Mouse (Mus musculus): ENCODE measurements at regions not wholly inside any gene's neighbourhood (a gene's known extent, or its start where the extent isn't known, plus 50 kb on each side); places are given as distances from the start of the nearest gene placed in this dataset.

DNA sequence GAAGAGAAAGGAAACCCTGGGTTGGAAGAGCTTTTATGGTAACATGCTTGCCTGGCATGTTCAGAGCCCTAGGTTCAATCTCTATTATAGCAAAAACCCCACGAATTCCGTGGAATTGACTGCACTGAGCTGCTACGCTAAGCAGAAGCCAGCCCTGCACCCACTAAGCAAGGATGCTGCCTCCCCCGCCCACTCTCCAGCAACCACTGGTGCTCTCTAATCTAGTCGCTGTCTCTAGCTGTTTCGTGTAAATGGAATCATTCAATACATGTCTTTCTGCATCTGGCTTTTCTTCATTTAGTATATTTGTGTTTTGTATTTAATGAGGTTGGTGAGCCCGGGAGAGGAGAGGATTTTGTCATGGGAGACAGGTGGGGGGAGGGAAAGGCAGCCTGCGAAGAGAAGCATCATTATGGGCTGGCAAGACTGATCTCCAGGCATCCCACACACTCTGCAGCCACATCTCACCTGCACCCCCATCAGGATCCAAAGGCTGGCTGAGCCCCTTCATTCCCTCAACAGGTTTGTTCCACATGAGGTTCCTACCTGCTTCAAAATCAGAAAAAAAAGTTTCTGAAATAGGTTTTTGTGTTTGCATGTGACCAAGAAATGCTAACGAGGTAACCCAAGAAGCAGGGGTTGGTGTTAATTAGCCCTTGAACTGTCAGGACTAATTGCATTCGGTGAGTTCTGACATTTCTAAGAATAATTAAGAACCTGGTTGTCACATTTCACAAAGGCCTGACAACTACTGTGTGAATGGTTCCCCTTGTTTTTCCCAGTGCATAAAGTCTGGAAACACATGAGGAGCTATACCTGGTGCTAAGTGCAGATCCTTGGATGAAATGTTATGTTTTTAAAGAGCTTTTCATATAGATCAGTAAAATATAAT, 68.6 kb upstream of the Ubl3 start:
- DNase-seq (ENCODE audit: extremely low spot score, low read depth, low spot score): no peak

DNA sequence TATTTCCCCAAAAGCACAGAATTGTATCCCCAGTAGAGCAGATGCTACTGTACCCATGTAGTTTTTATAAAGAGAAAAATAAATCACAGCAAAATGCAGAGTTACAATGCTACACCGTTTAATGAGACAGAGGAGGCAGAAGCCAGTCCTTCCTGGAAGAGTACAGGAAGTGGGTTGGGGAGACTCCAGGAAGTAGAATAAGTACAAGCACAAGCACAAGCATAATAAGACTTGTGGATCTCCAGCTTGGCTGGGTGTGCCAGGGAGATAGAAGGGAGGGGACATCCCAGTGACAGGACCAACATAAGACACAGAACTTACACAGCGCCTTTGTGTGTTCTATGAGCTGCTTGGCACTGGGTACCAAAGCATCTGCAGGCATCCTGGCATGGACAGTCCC, 67.3 kb upstream of the Ubl3 start:
- DNase-seq (ENCODE audit: extremely low spot score, low read depth, low spot score): no peak

DNA sequence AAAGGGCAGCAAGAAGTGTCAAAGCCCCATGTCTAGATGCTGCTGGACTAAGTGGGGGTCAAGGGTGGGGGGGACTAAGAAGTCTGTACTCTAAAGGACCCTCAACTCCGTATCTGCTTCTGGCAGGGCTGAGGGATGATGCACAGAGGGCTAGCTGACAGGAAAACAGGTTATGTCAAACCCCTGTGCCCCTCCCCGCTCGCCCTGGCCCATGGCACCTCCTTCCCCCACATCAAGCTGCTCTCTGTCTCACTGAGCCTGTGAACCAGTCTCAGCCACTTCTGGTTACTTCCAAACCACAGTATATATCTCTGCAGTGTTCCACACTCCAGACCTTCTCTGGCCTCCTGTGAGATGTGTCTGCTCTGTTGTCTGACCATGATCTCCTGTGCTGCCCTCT, 63.8 kb upstream of the Ubl3 start:
- DNase-seq (ENCODE audit: extremely low spot score, low read depth, low spot score): no peak

DNA sequence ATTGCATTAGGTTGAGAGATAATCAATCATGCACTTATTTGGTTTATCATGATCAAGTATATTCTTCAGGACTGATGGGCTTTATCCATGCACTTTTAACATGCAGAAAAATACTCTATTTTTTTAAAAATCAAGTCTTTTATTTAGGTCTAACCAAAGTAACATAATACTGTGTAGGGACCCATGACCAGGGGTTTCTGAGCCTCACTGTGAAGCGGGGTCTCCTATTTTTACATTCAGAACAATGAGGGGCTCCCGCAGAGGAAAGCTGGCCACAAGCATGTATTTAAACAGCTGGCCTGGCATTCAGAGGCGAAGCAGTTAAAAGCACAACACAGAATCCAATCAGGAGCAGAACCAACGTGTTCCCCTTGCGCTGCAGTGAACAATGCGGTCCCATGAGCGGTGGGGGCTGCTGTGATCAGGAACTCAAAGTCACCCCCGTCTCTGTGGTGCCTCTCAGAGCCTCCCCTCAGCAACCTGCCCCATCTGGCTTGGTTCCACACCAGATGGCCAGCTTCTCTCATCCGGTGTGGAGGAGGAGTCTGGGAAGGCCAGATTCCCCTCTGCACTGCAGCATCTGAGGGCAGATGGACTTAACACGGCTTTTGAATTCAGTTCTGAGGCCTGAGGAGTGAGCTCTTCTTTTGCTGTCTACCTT, 63.2 kb upstream of the Ubl3 start:
- no peak for DNase-seq (ENCODE audit: extremely low spot score, low read depth, low spot score)

DNA sequence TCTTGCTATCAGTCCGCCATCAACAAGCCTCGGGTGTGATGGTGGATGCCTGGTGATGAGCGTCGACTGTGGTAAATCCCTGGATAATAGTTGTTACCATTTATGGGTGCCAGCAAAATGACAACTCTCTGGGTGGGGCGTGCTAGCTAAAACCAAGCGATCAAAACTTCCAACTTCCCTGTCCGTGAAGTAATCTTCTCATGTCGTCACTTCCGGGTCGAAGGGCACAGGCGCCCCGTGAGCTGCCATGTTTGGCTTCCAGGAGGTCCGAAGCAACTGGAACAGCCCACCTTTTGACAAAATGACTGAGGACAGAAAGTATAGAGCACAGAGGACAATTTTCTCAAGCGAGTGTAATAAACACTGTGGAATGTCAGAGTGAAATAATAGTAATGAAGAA, 62.5 kb upstream of the Ubl3 start:
- DNase-seq (ENCODE audit: extremely low spot score, low read depth, low spot score): no peak

DNA sequence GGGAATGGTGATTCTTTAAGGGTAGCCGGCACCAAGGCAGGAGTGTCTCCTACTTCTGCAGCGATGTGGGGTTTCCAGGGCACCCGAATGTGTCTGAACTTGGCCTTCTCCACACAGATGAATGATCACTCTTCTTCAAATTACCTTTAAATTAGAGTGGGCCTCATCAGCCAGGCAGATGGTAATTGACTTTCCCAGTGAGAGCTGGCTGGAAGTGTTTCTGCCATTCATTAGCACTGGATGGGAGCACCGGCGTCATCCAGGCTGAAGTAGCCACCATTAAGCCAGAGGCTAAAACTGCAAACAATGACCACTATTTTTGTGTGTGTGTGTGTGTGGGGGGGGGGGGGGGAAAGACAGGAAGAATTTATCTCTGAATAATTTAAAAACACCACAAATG, 58.7 kb upstream of the Ubl3 start:
- no peak for DNase-seq (ENCODE audit: extremely low spot score, low read depth, low spot score)

DNA sequence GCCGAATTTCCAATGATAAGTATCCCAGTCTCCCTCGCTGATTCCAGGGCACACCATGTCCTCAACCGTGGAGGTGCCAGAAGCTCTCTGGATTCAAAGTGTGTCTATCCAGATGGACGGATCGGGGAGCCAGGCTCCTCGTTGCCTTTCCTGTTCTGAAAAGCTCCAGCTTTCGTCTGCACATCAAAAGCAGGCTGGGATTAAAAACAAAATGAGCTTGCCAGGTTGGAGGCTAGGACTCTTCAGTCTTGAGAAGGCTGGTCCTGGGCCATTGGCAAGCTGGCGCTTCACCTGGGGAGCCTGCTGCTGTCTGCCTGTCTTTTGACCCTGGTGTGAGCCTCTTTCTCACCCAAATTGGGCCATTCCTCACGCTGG, 56.9 kb upstream of the Ubl3 start:
- no peak for DNase-seq (ENCODE audit: extremely low spot score, low read depth, low spot score)

DNA sequence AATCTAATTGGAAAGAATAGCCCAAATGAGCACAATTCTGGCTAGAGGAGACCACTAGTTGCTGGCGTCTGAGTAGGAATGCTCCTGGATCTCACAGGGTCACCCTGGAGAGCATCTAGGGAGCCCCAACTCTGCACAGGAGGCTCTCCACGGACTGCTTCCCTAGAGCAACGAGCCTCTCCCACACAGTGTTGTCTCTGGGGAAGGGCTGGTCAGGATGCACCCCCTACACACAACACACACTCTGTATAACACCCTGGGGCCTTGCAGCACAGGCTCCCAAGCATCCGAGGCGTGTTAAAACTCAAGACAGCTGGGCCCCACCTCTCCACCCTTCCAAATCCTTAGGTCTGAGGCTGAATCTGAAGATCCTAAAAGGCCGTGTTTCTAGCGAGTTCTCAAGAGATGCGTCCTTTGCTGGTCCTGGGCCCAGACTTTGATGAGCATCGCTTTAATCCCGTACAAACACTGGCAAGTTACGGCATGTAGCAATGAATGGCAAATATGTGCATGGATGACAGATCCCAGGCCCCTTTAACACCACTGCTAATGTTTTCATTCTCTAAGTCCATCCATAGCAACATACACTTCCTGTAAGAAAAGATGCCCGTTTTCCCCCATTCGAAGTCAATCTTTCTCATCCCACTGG, 56.4 kb upstream of the Ubl3 start:
- DNase-seq (ENCODE audit: extremely low spot score, low read depth, low spot score): no peak

DNA sequence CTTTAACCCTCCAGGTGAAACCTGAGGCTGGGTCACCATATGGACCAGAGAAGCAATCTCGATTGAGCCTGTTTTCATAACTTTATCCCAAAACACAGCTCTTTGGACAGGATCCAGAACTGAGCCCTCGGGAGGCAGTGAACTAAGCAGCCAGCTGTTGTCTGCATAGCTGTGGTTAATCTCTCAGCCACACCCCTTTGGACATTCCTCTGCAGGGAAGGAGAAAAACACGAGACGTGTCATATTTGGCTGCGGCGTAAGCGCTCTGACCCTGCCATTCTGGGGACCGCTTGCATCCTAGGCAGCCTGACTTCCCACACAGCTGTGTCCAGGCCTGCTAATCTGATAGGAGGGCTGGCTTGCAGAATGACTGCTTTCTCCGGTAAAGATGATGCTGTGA, 55.6 kb upstream of the Ubl3 start:
- DNase-seq (ENCODE audit: extremely low spot score, low read depth, low spot score): no peak

DNA sequence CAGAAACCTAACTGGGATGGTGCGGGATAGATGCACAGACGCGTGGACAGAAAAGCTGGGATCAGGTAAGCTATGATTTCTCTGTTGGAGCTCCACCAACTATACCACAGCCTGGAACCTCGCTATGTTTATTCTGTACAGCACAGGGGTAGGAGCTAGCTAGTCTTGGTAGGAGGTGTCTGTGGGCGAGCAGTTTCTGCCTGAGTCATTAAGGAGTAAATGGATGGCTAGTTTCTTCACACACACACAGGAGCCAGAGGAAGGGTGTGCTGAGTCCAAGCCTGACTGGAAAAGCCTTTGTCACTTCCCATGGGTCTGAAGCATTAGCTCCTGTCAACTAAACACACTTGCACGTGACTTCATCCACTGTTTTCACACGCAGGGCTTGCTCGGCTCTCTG, 53.1 kb upstream of the Ubl3 start:
- no peak for DNase-seq (ENCODE audit: extremely low spot score, low read depth, low spot score)
